ENCODE assay signal across 8 mouse cellular contexts in the genomic region with DNA sequence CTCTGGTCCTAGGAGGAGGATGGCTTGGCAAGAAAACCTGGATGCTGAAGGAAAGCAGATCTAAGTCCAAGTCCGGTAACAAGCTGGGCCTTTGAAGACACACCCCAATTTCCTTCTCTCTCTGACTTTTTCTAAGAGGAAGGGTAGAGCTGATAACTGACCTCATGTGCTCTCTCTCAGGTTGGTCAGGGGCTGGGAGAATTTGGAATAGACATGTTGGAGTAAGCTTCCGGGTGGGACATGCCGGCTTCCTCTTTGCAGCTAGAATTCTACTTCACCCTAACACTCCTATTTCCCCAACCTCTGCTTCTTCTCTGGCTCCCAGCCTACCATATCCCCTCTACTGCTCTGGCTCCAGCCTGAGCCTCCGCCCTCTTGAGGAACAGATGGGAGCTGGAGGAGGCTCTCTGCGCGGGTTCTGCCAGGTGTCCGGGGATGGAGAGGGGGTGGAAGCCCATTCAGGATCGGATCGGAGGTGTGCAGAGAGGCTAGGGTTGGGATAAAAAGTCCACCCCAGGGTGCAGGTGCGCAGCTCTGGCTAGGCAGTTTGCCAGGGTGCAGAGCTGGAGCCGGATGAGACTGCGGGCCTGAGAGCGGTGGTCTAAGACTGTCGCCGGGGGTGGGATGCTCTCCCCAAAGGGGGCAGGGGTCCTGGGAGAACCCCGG. TPM values are rescaled to one million over a fixed set of nuclear protein-coding genes. Genes with fewer than 3 reads are reported as not detected.
DNase-seq lines count a peak whose midpoint lies in the region; ATAC-seq lines count a peak whose summit lies in the region.

No protein-coding gene starts in this region.

- H3K4me1 ChIP-seq in hindbrain, embryonic 14.5 days (replicated peaks; ENCODE audit: control insufficient read depth, insufficient read depth, low read length) = peaks cover 28% of the 10 kb centered on the region

- H3K4me2 ChIP-seq in hindbrain, embryonic 14.5 days (replicated peaks) = peak overlapping the region; percentile 82

- peak overlapping the region; percentile 84 for H3K9ac ChIP-seq in hindbrain, embryonic 14.5 days

- no peaks in the 10 kb centered on the region for H3K27me3 ChIP-seq in hindbrain, embryonic 14.5 days (ENCODE audit: control insufficient read depth, insufficient read depth, low read length)

- intact Hi-C loops in left cerebral cortex, postnatal 25 days (cut with DNase I) = loop anchor here (1.0 to 5.0 kb wide), 3 partner anchors 13 to 70 kb away; a partner anchor contains a TSS

- peak overlapping the region; percentile 76 for H3K4me3 ChIP-seq in hindbrain, embryonic 14.5 days (replicated peaks; ENCODE audit: low read length)

- peaks cover 35% of the 10 kb centered on the region for H3K36me3 ChIP-seq in hindbrain, embryonic 14.5 days (replicated peaks; ENCODE audit: control insufficient read depth, insufficient read depth)

- 5% methylated on average over 14 of the region's 16 CpGs for WGBS in hindbrain, embryonic 14.5 days

- peak; percentile 46 to 66 for DNase-seq in heart, adult 18-20 months
- DNase-seq in heart, adult 8-10 months (ENCODE audit: low spot score) = no peak
- DNase-seq in hindbrain, embryonic 14.5 days (ENCODE audit: low spot score) = peak; percentile 42
- DNase-seq in left cerebral cortex, postnatal 25 days (ENCODE audit: low spot score in 2 of 2) = peak; percentile 58 to 88
- peak; percentile 41 for DNase-seq in mesoderm, embryonic 11.5 days (ENCODE audit: low read depth, low spot score)
- no peak for DNase-seq in urinary bladder, adult 2 months (ENCODE audit: low spot score)

- peak; percentile 28 for ATAC-seq in activated CD4-positive, CD25-positive, alpha-beta regulatory T cell, adult 4 months
- peak; percentile 40; the same call in 1 of the 2 replicates for ATAC-seq in erythroblast, adult 5-6 weeks (replicated peaks; ENCODE audit: low FRiP score, poor library complexity, severe bottlenecking)
- ATAC-seq in hindbrain, embryonic 14.5 days (ENCODE audit: low FRiP score) = peak; percentile 55

- no peaks in the 10 kb centered on the region for H3K9me3 ChIP-seq in hindbrain, embryonic 14.5 days (ENCODE audit: control insufficient read depth, low read length)

- H3K27ac ChIP-seq in hindbrain, embryonic 14.5 days = peak overlapping the region; percentile 85

RNA-seq across cellular contexts. Expression of a gene that starts 0.9 kb away (rescaled TPM):
- 10 to 100 TPM; 34.0 to 36.9 TPM for total RNA-seq in heart, adult 18-20 months (2021)
- 10 to 100 TPM; 32.4 to 41.1 (median 34.2) TPM for total RNA-seq in heart, adult 8-10 months (2022)
- polyA plus RNA-seq in activated CD4-positive, CD25-positive, alpha-beta regulatory T cell, adult 4 months (2017; shearing (Covaris generic)) = 10 to 100 TPM; 11.3 to 14.0 TPM
- total RNA-seq in erythroblast, adult 5-6 weeks (2015; ENCODE audit: low replicate concordance) = 2.9 and 5.4 TPM in 2 replicates
- total RNA-seq in erythroblast, adult 5-6 weeks (2017; ENCODE audit: low replicate concordance) = 0.77 and 1.5 TPM in 2 replicates
- 24.2 and 26.1 TPM in 2 replicates for polyA plus RNA-seq in hindbrain, embryonic 14.5 days (2014; fragmentation: Nextera tagmentation; extraction: Ambion mirVana)
- 100 to 1,000 TPM; 226 to 234 TPM for total RNA-seq in left cerebral cortex, postnatal 25 days (2021)
- polyA plus RNA-seq in urinary bladder, adult 2 months (2012; rRNA removed) = 16.6 and 25.4 TPM in 2 replicates

RNA-seq across cellular contexts. Expression of a gene that starts 12.9 kb away (rescaled TPM):
- total RNA-seq in heart, adult 18-20 months (2021) = 1 to 10 TPM; 6.1 to 7.7 TPM
- total RNA-seq in heart, adult 8-10 months (2022) = 1 to 10 TPM; 5.1 to 6.7 (median 5.6) TPM
- under 1 TPM in 1 of 2 experiments, not detected in 1; 0.63 TPM for polyA plus RNA-seq in activated CD4-positive, CD25-positive, alpha-beta regulatory T cell, adult 4 months (2017; shearing (Covaris generic))
- not detected in 2 replicates for total RNA-seq in erythroblast, adult 5-6 weeks (2015; ENCODE audit: low replicate concordance)
- not detected in 2 replicates for total RNA-seq in erythroblast, adult 5-6 weeks (2017; ENCODE audit: low replicate concordance)
- polyA plus RNA-seq in hindbrain, embryonic 14.5 days (2014; fragmentation: Nextera tagmentation; extraction: Ambion mirVana) = 1.4 and 1.9 TPM in 2 replicates
- 1 to 10 TPM; 1.5 to 2.5 TPM for total RNA-seq in left cerebral cortex, postnatal 25 days (2021)
- 4.3 and 5.1 TPM in 2 replicates for polyA plus RNA-seq in urinary bladder, adult 2 months (2012; rRNA removed)

RNA-seq across cellular contexts. Expression of a gene that starts 13.3 kb away (rescaled TPM):
- 100 to 1,000 TPM; 469 to 485 TPM for total RNA-seq in heart, adult 18-20 months (2021)
- 100 to 1,000 TPM; 456 to 555 (median 507) TPM for total RNA-seq in heart, adult 8-10 months (2022)
- polyA plus RNA-seq in activated CD4-positive, CD25-positive, alpha-beta regulatory T cell, adult 4 months (2017; shearing (Covaris generic)) = 1 to 10 TPM; 1.5 TPM
- 0.58 and 1.3 TPM in 2 replicates for total RNA-seq in erythroblast, adult 5-6 weeks (2015; ENCODE audit: low replicate concordance)
- total RNA-seq in erythroblast, adult 5-6 weeks (2017; ENCODE audit: low replicate concordance) = 2.4 and 2.8 TPM in 2 replicates
- 4.9 and 6.8 TPM in 2 replicates for polyA plus RNA-seq in hindbrain, embryonic 14.5 days (2014; fragmentation: Nextera tagmentation; extraction: Ambion mirVana)
- 10 to 100 TPM; 51.3 to 53.2 TPM for total RNA-seq in left cerebral cortex, postnatal 25 days (2021)
- polyA plus RNA-seq in urinary bladder, adult 2 months (2012; rRNA removed) = 77.5 and 105 TPM in 2 replicates

RNA-seq across cellular contexts. Expression of a gene that starts 17.8 kb away (rescaled TPM):
- 10 to 100 TPM; 89.3 to 93.9 TPM for total RNA-seq in heart, adult 18-20 months (2021)
- 100 to 1,000 TPM in 1 of 4 experiments, 10 to 100 TPM in 3; 89.6 to 119 (median 95.7) TPM for total RNA-seq in heart, adult 8-10 months (2022)
- polyA plus RNA-seq in activated CD4-positive, CD25-positive, alpha-beta regulatory T cell, adult 4 months (2017; shearing (Covaris generic)) = 100 to 1,000 TPM; 126 to 150 TPM
- 10.6 and 31.3 TPM in 2 replicates for total RNA-seq in erythroblast, adult 5-6 weeks (2015; ENCODE audit: low replicate concordance)
- 21.4 and 25.6 TPM in 2 replicates for total RNA-seq in erythroblast, adult 5-6 weeks (2017; ENCODE audit: low replicate concordance)
- polyA plus RNA-seq in hindbrain, embryonic 14.5 days (2014; fragmentation: Nextera tagmentation; extraction: Ambion mirVana) = 94.8 and 115 TPM in 2 replicates
- total RNA-seq in left cerebral cortex, postnatal 25 days (2021) = 10 to 100 TPM; 49.3 to 50.7 TPM
- polyA plus RNA-seq in urinary bladder, adult 2 months (2012; rRNA removed) = 89.4 and 93.2 TPM in 2 replicates

RNA-seq across cellular contexts. Expression of a gene that starts 30.0 kb away (rescaled TPM):
- 1,000 to 10,000 TPM; 1,596 to 1,839 TPM for total RNA-seq in heart, adult 18-20 months (2021)
- 1,000 to 10,000 TPM; 1,693 to 1,917 (median 1,770) TPM for total RNA-seq in heart, adult 8-10 months (2022)
- 10 to 100 TPM; 20.9 to 21.4 TPM for polyA plus RNA-seq in activated CD4-positive, CD25-positive, alpha-beta regulatory T cell, adult 4 months (2017; shearing (Covaris generic))
- total RNA-seq in erythroblast, adult 5-6 weeks (2015; ENCODE audit: low replicate concordance) = 1.5 and 2.9 TPM in 2 replicates
- total RNA-seq in erythroblast, adult 5-6 weeks (2017; ENCODE audit: low replicate concordance) = 3.3 and 6.0 TPM in 2 replicates
- polyA plus RNA-seq in hindbrain, embryonic 14.5 days (2014; fragmentation: Nextera tagmentation; extraction: Ambion mirVana) = 6.4 and 7.8 TPM in 2 replicates
- total RNA-seq in left cerebral cortex, postnatal 25 days (2021) = 1 to 10 TPM; 7.0 to 9.0 TPM
- 104 and 126 TPM in 2 replicates for polyA plus RNA-seq in urinary bladder, adult 2 months (2012; rRNA removed)

Comparison
In these comparisons a context has a peak if more than half of its experiments do, and no peak if none do; other contexts are left out.
1. DNase-seq: peak in heart, adult 18-20 months (2 of 2), hindbrain, embryonic 14.5 days (single experiment), left cerebral cortex, postnatal 25 days (2 of 2) and mesoderm, embryonic 11.5 days (single experiment); none in heart, adult 8-10 months (single experiment) and urinary bladder, adult 2 months (single experiment).
2. RNA of a gene that starts 0.9 kb away (total RNA-seq): 226 to 234 TPM in left cerebral cortex, postnatal 25 days; 34.0 to 36.9 TPM in heart, adult 18-20 months, 32.4 to 41.1 TPM in heart, adult 8-10 months and 0.77 to 5.4 TPM in erythroblast, adult 5-6 weeks; every median in the first group is over 4 times any median in the second.
3. RNA of a gene that starts 13.3 kb away (total RNA-seq): 456 to 555 TPM in heart, adult 8-10 months, 469 to 485 TPM in heart, adult 18-20 months and 51.3 to 53.2 TPM in left cerebral cortex, postnatal 25 days; 0.58 to 2.8 TPM in erythroblast, adult 5-6 weeks; every median in the first group is over 10 times any median in the second.
4. Peak in every context shown above with its lines, with median percentiles within 50 percentile points of each other: ATAC-seq.